Mouse (Mus musculus): ENCODE measurements at regions not wholly inside any gene's neighbourhood (a gene's known extent, or its start where the extent isn't known, plus 50 kb on each side); places are given as distances from the start of the nearest gene placed in this dataset.

DNA sequence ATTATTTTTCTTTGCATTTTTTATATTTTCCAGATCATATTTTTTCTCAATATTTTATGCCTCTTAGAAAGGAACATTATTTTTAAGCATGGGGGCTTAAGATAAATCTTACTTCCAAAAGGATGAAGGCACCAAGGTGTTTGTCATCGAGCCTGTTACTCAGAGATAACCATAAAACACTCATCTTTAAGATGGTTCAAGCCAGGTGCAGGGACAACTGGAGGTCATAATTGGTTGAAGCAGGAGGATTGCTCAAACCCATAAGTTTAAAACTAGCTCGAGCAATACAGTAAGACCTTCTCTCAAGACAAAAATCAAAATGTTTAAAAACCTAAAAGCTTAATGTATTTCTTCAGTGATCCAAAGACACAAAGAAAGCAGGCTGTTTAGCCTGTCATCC, 92.6 kb upstream of the Rreb1 start:
- no peak for TF ChIP-seq GATA4 (IDR thresholded peaks at IDR 0.05; ENCODE audit: insufficient replicate concordance, low read length)

DNA sequence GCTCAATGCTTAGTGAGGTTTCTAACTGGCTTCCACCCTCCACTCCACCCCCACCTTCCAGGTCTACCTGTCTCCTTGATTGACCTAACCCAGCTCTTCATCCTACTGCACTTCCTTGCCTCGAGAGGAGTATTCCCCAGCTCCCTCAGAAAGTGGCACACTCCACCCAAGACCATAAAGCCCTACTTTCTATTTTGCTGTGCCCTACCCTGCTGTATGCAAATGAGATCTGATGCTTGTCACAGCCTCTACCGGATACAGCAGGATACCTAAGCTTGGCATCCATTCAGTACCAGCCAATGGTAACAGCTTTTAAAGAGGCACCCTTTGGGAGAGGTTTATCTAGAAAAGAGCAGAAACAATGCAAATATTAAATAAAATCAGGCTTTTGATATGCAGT, 92.1 kb upstream of the Rreb1 start:
- TF ChIP-seq GATA4 (IDR thresholded peaks at IDR 0.05; ENCODE audit: insufficient replicate concordance, low read length), result no peak

- no peak for TF ChIP-seq GATA4 (IDR thresholded peaks at IDR 0.05; ENCODE audit: insufficient replicate concordance, low read length)
Observed at GRCm38 (mm10) chr13:37689127-37689777, 88.9 kb upstream of the Rreb1 start.

DNA sequence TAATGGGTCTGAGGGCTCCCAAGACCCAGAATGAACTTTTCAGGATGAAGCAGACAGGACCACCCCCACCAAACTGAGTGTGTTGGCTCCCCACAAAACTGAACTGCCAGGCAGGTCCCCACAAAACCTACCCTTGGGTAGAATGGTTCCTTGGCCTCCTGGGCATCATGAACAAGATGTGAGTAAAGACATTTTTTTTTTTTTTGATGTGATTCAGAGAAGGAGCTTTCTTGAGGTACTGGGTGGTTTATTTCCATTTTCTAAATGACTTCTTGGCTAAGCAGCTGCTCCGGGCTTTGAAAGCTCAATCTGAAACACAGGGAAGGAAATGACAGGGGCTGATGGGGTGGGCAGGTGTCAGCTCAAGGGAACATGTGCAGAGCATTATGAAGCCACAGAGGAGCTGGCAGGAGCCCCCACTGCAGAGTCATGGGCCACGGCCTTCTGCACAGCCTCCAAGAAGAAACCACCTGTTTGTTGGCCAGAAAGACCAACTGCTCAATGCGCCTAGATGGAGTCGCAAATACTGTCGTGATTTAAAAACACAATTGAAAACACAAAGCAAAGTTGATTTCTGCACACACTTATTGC, 86.2 kb upstream of the Rreb1 start:
- no peak for TF ChIP-seq GATA4 (IDR thresholded peaks at IDR 0.05; ENCODE audit: insufficient replicate concordance, low read length)

DNA sequence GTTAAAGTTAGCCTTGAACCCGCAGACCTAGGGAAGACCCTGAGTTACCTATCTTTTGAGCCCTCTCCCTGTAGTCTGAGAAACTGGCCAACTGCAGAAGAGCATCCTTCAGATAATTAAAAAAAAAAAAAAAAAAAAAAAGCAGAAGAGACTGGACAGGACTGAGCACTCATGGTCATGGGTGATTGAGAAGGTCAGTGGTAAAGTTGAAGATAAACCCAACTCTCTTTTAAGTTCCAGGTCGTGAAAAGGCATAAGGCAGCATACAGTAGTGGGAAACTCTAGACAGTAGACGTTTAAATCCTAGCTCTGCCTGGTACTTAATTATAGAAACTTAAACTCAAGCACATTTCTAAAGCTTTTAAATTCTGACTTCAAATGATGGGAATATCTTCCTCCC, 84.6 kb upstream of the Rreb1 start:
- TF ChIP-seq GATA4 (IDR thresholded peaks at IDR 0.05; ENCODE audit: insufficient replicate concordance, low read length), result no peak

GRCm38 (mm10) chr13:37704475-37704874, 73.7 kb upstream of the Rreb1 start:
- no peak for TF ChIP-seq GATA4 (IDR thresholded peaks at IDR 0.05; ENCODE audit: insufficient replicate concordance, low read length)

DNA sequence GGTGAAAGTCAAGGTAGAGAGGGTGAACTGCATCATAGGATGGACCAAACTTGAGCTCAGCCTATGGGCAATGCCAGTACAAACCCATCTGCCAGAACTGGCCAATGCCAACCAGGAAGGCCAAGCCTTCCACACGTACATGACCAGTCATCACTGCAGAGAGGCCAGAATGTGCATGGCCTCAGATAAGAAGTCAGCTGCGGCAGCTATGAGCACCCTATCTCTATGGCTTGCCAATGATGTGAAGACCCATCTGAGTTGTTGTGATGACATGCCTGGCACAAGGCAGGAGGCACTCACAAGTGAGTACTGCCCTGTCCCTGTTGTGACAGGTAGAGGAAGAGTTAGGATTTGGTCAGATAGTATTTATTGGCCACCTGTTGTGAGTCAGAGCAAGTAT, 72.7 kb upstream of the Rreb1 start:
- TF ChIP-seq GATA4 (IDR thresholded peaks at IDR 0.05; ENCODE audit: insufficient replicate concordance, low read length), result no peak

DNA sequence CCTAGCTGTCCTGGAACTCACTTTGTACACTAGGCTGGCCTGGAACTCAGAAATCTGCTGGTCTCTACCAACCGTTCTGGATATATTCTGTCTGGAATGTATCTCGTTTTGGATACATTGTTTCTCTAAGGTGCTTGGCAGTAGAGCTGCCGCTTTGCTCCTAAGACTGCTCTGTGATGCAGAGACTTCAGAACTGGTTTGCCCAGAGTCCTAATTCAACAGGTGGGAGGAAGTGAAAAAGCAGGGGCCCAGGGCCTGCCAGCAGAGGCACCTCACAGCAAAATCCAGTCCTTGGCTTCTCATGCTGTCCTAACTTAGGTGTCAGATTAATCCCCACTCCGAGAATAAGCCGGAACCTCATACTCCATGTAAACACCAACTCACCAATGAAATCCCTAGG, 67.3 kb upstream of the Rreb1 start:
- TF ChIP-seq GATA4 (IDR thresholded peaks at IDR 0.05; ENCODE audit: insufficient replicate concordance, low read length), result no peak

- TF ChIP-seq GATA4 (IDR thresholded peaks at IDR 0.05; ENCODE audit: insufficient replicate concordance, low read length), result no peak
Observed at GRCm38 (mm10) chr13:37712908-37713496, 65.2 kb upstream of the Rreb1 start.

GRCm38 (mm10) chr13:37715058-37715712, 63.0 kb upstream of the Rreb1 start:
- TF ChIP-seq GATA4 (IDR thresholded peaks at IDR 0.05; ENCODE audit: insufficient replicate concordance, low read length), result peak; percentile 67; the same call in 1 of the 2 replicates

DNA sequence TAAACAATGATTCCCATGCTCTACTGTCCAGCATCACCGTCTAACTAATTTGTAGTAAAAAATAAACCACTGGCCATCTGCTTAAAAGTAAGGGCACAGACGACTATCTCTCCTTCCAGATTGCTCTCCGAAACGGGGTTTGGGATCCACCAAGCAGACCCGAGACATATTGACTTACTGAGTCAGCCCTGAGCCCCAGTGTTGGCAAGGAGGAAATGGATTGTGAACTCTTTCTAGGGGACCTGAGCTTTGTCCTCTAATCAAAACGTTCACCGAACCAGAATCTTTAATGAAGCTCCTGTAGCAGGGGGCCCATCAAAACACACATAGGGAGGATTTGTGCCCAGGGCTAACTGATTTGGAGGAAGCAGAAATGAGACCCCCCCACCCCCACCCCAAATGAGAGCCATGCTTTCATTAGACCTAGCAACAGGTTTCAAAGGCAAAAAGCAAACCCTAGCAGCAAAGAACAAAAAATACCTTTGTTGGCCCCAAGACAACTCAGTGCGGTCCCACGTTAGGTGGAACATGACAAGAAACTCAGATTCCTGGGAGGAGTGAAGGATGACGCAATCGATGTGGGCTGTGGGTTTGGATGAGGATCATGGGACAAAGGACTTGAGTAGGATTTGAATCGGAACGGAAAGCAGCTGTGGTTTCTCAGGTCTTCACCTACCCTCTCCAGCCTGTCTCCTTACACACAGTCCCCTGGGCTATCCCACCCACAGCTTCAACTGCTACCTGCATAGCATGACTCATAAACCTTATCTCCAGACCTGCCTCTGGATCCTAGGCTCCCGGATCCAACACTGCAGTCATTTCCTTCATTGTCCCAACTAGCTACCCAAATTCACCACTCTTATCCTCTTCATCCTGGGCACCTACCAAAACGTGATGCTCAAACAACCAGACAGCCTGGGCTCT, 62.2 kb upstream of the Rreb1 start:
- TF ChIP-seq GATA4 (IDR thresholded peaks at IDR 0.05; ENCODE audit: insufficient replicate concordance, low read length), result no peak

GRCm38 (mm10) chr13:37717793-37718192, 60.4 kb upstream of the Rreb1 start:
- TF ChIP-seq GATA4 (IDR thresholded peaks at IDR 0.05; ENCODE audit: insufficient replicate concordance, low read length), result no peak

DNA sequence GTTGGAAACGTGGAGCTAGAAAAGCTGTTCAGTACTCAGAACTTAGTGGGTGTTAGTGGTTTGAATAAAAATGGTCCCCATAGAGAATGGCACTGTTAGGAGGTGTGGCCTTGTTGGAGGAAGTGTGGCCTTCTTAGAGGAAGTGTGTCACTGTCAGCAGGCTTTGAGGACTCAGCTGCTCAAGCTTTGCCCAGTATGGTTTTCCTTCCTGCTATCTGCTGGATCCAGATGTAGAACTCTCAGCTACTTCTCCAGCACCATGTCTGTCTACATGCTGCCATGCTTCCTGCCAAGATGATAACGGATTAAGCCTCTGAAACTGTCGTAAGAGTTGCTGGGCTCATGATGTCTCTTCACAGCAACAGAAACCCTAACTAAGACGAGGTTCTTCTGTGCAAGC, 59.8 kb upstream of the Rreb1 start:
- no peak for TF ChIP-seq GATA4 (IDR thresholded peaks at IDR 0.05; ENCODE audit: insufficient replicate concordance, low read length)
